Mouse (Mus musculus) thymus, postnatal 14 days (tissue): ENCODE results near the gene Parva.

Experiments used
- DNase-seq: peaks from one replicate; pipeline ENCODE4 v3.0.0; 2021

Parva gene

DNA sequence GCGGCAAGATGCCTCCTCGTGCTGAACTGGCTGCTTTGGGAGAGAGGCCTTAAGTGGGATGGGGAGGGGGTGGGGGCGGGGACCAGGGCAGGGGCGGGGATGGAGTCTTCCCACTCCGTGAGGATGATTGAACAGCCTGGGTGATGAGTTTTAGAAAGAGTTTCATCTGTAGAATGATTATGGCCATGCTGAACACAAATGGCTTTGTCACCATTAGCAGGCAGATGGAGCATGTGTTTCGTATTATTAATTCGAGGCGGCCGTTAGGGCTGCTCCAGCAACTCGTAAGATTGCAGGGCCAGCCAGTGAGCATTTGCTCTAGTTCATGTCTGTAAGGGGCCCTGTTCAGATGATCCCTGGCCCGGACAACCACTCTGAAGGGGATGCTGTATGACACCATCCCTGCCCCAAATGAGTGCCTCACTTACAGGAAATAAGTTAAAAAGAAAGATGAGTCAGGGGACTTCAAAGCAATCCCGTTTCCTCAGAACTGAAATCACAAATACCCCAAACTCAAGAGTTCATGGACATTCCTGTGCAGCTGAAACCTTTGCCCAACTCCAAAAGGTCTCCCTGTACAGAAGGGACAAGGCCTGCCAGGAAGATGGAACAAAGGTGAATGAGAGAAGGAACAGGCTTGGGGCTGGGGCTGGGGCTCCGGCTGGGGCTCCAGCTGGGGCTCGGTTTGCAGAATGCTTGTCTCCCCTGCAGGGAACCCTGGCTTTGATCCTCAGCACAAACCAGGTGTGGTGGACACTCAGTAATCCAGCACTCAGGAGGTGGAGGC is 46.5 kb downstream of the Parva start:
- DNase-seq = no peak

GRCm38 (mm10) chr7:112479116-112479515 is 51.8 kb downstream of the Parva start:
- DNase-seq = no peak

GRCm38 (mm10) chr7:112481031-112481430 is 53.7 kb downstream of the Parva start:
- no peak for DNase-seq

GRCm38 (mm10) chr7:112482572-112482971 is 55.3 kb downstream of the Parva start:
- DNase-seq = no peak

DNA sequence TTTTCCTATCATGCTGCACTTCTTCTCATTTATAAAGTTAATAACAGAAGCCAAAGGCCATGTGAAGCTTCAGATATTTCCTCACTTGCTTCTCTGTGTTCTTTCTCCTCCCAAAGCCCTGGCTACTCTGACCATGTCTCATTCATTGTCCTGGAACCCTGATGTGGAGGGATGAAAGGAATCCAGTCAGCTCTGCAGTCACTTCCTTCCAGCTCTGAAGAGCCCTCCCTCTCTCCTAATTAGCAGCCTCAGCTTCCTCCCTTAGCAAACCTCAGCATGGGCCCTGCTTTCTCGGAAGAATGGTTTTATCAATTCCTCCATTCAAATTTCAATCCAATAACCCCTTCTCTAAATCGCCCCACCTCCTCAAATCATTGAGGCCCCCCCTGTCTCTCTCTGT is 56.1 kb downstream of the Parva start:
- no peak for DNase-seq

- no peak for DNase-seq
These were observed 63.5 kb downstream of the Parva start for GRCm38 (mm10) chr7:112490825-112491224.

DNA sequence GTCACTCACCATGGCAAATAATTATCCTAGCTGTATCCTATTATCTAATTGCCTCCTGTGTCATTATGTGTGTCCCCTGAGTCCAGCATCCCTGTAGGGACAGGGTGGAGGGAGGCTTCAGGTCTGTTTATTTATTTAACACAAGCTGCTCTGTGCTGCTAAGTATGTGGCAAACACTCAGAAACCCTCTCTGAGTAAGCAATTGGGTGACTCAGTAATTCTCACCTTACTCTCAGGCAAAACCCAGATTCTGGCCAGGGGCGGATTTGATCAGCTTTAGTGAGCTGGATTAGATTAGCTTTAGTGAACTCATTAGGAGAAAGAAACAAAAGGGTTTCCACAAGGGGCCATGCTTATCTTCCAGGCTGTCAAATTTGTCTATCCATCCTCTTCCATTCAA is 64.4 kb downstream of the Parva start:
- DNase-seq = no peak

- no peak for DNase-seq
These were observed 68.6 kb downstream of the Parva start for GRCm38 (mm10) chr7:112495950-112496349.

- DNase-seq = no peak
These were observed 69.6 kb downstream of the Parva start for GRCm38 (mm10) chr7:112496921-112497320.

- DNase-seq = no peak
These were observed 71.4 kb downstream of the Parva start for GRCm38 (mm10) chr7:112498591-112499301.

GRCm38 (mm10) chr7:112499453-112500133 is 72.3 kb downstream of the Parva start:
- no peak for DNase-seq

- DNase-seq = no peak
These were observed 72.8 kb downstream of the Parva start for GRCm38 (mm10) chr7:112500134-112500490.

GRCm38 (mm10) chr7:112502050-112502809 is 74.9 kb downstream of the Parva start:
- DNase-seq = no peak

DNA sequence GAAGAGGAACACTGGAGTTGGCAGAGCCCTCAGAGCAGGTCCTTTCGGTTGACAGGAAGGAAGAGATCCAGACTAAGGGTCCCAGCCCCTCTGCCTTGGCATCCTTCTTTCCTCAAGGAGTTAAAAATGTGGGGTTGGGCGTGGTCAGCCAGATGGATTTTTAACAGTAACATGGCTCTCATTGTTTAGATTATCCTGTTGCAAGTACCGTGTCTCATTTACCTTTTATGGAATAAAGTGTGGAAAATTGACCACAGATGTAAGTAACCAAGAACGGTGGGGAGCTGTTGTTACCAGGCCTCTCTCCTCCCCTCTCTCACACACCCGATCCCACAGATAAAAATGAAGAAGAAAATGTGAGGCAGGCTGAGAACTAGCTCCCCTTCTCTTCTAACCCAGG is 75.5 kb downstream of the Parva start:
- DNase-seq = no peak

GRCm38 (mm10) chr7:112503448-112503847 is 76.1 kb downstream of the Parva start:
- no peak for DNase-seq

DNA sequence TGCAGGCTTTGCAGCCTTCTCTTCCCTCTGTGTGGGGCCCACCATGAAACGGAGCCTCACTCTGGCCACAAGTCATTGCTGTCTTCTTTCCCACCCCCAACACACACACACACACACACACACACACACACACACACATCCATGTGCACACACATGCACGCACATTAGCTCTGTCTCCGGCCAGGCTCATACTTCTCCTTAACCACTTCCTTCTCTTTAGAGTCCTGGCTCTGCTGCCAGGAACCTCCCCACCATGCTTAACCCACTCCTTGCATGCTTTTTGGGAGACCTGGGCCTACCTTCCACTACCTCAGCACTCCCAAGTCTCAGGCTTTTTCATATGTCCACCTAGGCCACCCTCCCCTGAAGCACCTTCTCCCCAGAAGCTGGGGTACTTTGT is 76.6 kb downstream of the Parva start:
- peak; percentile 6 for DNase-seq

DNA sequence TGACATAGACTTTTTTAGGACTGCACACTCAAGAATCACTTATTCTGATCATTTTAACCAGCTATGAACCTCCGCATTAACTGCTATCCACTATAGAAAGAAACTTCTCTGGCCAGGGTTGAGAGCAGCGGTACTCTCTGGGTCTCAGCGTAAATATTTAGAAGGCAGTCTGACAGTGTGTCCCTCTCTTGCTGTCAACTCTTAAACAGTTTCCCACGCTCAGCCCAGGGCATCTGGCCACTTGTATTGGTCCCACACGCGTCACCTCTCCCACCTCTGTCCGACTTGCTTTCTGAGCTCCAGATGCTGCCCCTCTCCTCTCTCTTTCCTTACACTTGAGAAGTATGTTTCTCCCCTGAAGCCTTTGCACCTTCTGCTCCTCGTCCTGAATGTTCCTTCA is 81.8 kb downstream of the Parva start:
- no peak for DNase-seq

DNA sequence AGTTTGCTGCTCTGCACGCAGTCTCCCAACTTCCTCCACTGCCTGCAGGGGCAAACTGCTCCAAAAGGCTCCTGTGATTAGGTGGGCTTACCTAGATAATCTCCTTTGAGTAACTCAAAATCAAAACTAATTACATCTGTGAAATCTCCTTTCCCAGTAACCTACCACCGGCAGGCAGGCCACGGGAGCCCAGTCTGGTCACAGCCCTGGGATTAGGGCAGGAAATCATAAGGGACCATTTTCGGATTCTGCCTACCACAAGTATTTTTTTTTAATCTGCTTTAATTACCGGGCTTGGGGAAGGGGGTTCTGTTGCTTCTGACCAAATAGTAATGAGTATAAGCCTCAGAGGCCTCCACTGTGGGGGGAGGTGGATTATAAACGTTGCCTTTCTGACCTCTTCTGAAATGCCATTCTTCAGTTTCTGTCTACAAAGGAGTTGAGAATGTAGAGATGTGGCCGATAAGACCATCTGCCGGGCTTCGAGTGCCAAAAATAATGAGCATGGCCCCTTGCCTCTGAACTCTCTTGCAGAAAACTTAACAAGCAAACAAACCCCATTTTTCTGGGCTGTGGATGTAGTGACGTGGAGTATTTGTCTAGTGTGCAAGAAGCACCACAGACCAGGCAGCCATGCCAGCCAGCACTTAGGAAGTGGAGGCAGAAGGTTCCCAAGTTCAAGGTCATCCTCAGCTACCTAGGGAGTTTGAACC is 83.2 kb downstream of the Parva start:
- DNase-seq = no peak

- no peak for DNase-seq
These were observed 84.0 kb downstream of the Parva start for GRCm38 (mm10) chr7:112511309-112511708.

- DNase-seq = no peak
These were observed 85.0 kb downstream of the Parva start for GRCm38 (mm10) chr7:112512257-112512656.

- no peak for DNase-seq
These were observed 85.6 kb downstream of the Parva start for GRCm38 (mm10) chr7:112512895-112513294.

DNA sequence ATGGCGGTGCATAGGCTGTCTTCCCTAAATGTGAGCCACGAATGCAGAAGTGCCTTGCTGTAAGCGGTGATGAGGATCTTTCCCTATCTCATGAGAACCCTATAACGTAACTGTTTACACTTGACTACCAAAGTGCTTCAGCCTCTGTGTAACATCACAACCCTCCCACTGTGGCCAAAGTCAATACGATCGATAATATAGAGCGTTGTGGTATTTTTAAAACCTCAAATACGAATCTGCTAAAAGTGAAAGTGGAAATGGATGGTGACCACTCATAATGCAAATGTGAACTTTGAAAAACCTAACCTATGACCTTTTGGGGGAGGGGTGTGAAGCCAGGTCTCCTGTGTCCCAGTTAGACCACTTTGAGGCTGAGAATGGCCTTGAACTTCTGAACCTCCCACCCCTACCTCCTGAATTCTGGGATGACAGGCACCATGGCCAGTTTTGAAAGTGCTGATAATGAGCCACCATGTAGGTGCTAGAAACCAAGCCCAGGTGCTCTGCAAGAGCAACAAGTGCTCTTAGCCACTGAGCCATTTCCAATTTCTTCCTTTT is 87.4 kb downstream of the Parva start:
- no peak for DNase-seq
